Mouse (Mus musculus) MEL (cell line): Measurements from ENCODE around the gene Ctnna2.

ENCODE experiments used
- CTCF ChIP-seq, 3 experiments: IDR thresholded peaks in 2 of 3; conservative IDR thresholded peaks in 1 of 3; 2 replicates each; pipeline ENCODE4 v1.5.1; 2011 to 2012; ENCODE audit warnings: low read length in 3 of 3, low read depth in 2 of 3, mild to moderate bottlenecking in 2 of 3, improper control_type of control experiment in 1 of 3, inconsistent platforms in 1 of 3, mixed read lengths in 1 of 3, moderate library complexity in 1 of 3; ENCODE audit not compliant: control insufficient read depth in 1 of 3, insufficient read depth in 1 of 3, poor library complexity in 1 of 3, severe bottlenecking in 1 of 3
- POLR2AphosphoS2 ChIP-seq: IDR thresholded peaks from 2 replicates; pipeline ENCODE4 v1.6.1; 2011; ENCODE audit warnings: low read length, improper control_type of control experiment

- TF ChIP-seq POLR2AphosphoS2 (no peak), CTCF (IDR thresholded peaks at IDR 0.05 in 2 of 3, conservative IDR thresholded peaks at IDR 0.05 in 1 of 3; ENCODE audit: control insufficient read depth in 1 of 3, insufficient read depth in 1 of 3, low read depth in 2 of 3, low read length in 3 of 3, poor library complexity in 1 of 3, severe bottlenecking in 1 of 3) (no peak)
These were observed 870.2 kb downstream of the Ctnna2 start for GRCm38 (mm10) chr6:77109095-77109945.
